Mouse (Mus musculus) limb, embryonic 10.5 days (tissue): Measurements from ENCODE around the gene Fgfr2. TPM values are rescaled to one million over a fixed set of nuclear protein-coding genes. Genes with fewer than 3 reads are reported as not detected.

ENCODE experiments used
- DNase-seq: peaks from one replicate; pipeline ENCODE4 v3.0.0-alpha.2; 2017; ENCODE audit warnings: low spot score
- H3K27ac ChIP-seq: fragments of 300-500 bp; sonication (generic); 2 replicates; pipeline ENCODE4 v1.5.1; 2016; ENCODE audit warnings: mild to moderate bottlenecking
- H3K27me3 ChIP-seq: fragments of 300-500 bp; sonication (generic); 2 replicates; pipeline ENCODE4 v1.6.1; 2016; ENCODE audit warnings: low read depth, mild to moderate bottlenecking; ENCODE audit not compliant: poor library complexity, severe bottlenecking
- H3K36me3 ChIP-seq: fragments of 300-500 bp; sonication (generic); 2 replicates; pipeline ENCODE4 v1.6.1; 2016; ENCODE audit warnings: mild to moderate bottlenecking, moderate library complexity
- H3K4me1 ChIP-seq: fragments of 300-500 bp; sonication (generic); 2 replicates; pipeline ENCODE4 v1.6.1; 2016
- H3K4me3 ChIP-seq: fragments of 300-500 bp; sonication (generic); 2 replicates; pipeline ENCODE4 v1.5.1; 2016; ENCODE audit warnings: mild to moderate bottlenecking, moderate library complexity
- H3K9me3 ChIP-seq: fragments of 300-500 bp; sonication (generic); replicated peaks from 2 replicates; pipeline ENCODE4 v1.6.1; 2016; ENCODE audit warnings: mild to moderate bottlenecking
- WGBS: fragments of 180-500 bp; shearing (Covaris S2); methylation state at CpG from one replicate; pipeline ENCODE4 v1.1.7; 2016; 5-methylcytosine and 5-hydroxymethylcytosine counted together
- polyA plus RNA-seq: library from polyadenylated mRNA; unstranded; fragments of >200 nt; fragmentation: Nextera tagmentation; extraction: Ambion mirVana; gene quantifications from 2 replicates; pipeline ENCODE4 v1.2.1, GENCODE M21; 2016

Gene Fgfr2
- polyA plus RNA-seq, 1 experiment from 2014 or later, result 64.4 TPM

- peaks cover 4% of the 10 kb centered on the region; the same call in 1 of the 2 replicates for H3K4me1 ChIP-seq
- H3K4me3 ChIP-seq, result no peak overlapping the region
- H3K27ac ChIP-seq, result no peak overlapping the region
- no peak for DNase-seq
- 46% methylated on average over 1 of the region's 1 CpGs for WGBS
- H3K9me3 ChIP-seq, result no peaks in the 10 kb centered on the region
- H3K36me3 ChIP-seq, result no peaks in the 10 kb centered on the region
- peaks cover 4% of the 10 kb centered on the region; the same call in 1 of the 2 replicates for H3K27me3 ChIP-seq
Measured at GRCm38 (mm10) chr7:130628601-130629000, 2494.5 kb downstream of the Fgfr2 start.

GRCm38 (mm10) chr7:130625361-130625760 lies 2497.8 kb downstream of the Fgfr2 start:
- Histone ChIP-seq H3K36me3 (no peaks in the 10 kb centered on the region), H3K9me3 (no peaks in the 10 kb centered on the region), H3K4me3 (no peak overlapping the region), H3K27ac (no peak overlapping the region), H3K4me1 (peaks cover 4% of the 10 kb centered on the region; the same call in 1 of the 2 replicates), H3K27me3 (peaks cover 9% of the 10 kb centered on the region; the same call in 1 of the 2 replicates)
- DNase-seq, result no peak
- WGBS, result 75% methylated on average over 7 of the region's 7 CpGs

- Histone ChIP-seq H3K27ac (no peak overlapping the region), H3K36me3 (no peaks in the 10 kb centered on the region), H3K4me1 (peaks cover 4% of the 10 kb centered on the region; the same call in 1 of the 2 replicates), H3K4me3 (no peak overlapping the region), H3K9me3 (no peaks in the 10 kb centered on the region), H3K27me3 (peaks cover 9% of the 10 kb centered on the region; the same call in 1 of the 2 replicates)
- 92% methylated on average over 9 of the region's 9 CpGs for WGBS
- DNase-seq, result no peak
Measured at GRCm38 (mm10) chr7:130624299-130624698, 2498.9 kb downstream of the Fgfr2 start.

GRCm38 (mm10) chr7:130622359-130622758 lies 2500.8 kb downstream of the Fgfr2 start:
- H3K27me3 ChIP-seq, result peaks cover 9% of the 10 kb centered on the region; the same call in 1 of the 2 replicates
- 81% methylated on average over 4 of the region's 4 CpGs for WGBS
- H3K36me3 ChIP-seq, result no peaks in the 10 kb centered on the region
- H3K27ac ChIP-seq, result no peak overlapping the region
- no peaks in the 10 kb centered on the region for H3K9me3 ChIP-seq
- H3K4me3 ChIP-seq, result no peak overlapping the region
- peaks cover 4% of the 10 kb centered on the region; the same call in 1 of the 2 replicates for H3K4me1 ChIP-seq
- no peak for DNase-seq

- H3K27ac ChIP-seq, result no peak overlapping the region
- WGBS, result 69% methylated on average over 3 of the region's 3 CpGs
- no peaks in the 10 kb centered on the region for H3K36me3 ChIP-seq
- H3K4me3 ChIP-seq, result no peak overlapping the region
- H3K9me3 ChIP-seq, result no peaks in the 10 kb centered on the region
- H3K27me3 ChIP-seq, result peaks cover 9% of the 10 kb centered on the region; the same call in 1 of the 2 replicates
- H3K4me1 ChIP-seq, result peaks cover 4% of the 10 kb centered on the region; the same call in 1 of the 2 replicates
- no peak for DNase-seq
Measured at GRCm38 (mm10) chr7:130621953-130622352, 2501.2 kb downstream of the Fgfr2 start.

- 90% methylated on average over 2 of the region's 2 CpGs for WGBS
- no peaks in the 10 kb centered on the region for H3K9me3 ChIP-seq
- no peak overlapping the region for H3K4me3 ChIP-seq
- H3K27ac ChIP-seq, result no peak overlapping the region
- H3K4me1 ChIP-seq, result peaks cover 4% of the 10 kb centered on the region; the same call in 1 of the 2 replicates
- no peak for DNase-seq
- H3K36me3 ChIP-seq, result no peaks in the 10 kb centered on the region
- peaks cover 5% of the 10 kb centered on the region; the same call in 1 of the 2 replicates for H3K27me3 ChIP-seq
Measured at GRCm38 (mm10) chr7:130621068-130621467, 2502.1 kb downstream of the Fgfr2 start.

- Histone ChIP-seq H3K4me3 (no peak overlapping the region), H3K27ac (no peak overlapping the region)
Measured at GRCm38 (mm10) chr7:130617591-130617990, 2505.6 kb downstream of the Fgfr2 start.

GRCm38 (mm10) chr7:130613973-130614372 lies 2509.2 kb downstream of the Fgfr2 start:
- no peak overlapping the region for H3K4me3 ChIP-seq
- no peak for DNase-seq
- peaks cover 10% of the 10 kb centered on the region for H3K27me3 ChIP-seq
- H3K27ac ChIP-seq, result no peak overlapping the region
- H3K4me1 ChIP-seq, result no peaks in the 10 kb centered on the region
- H3K36me3 ChIP-seq, result no peaks in the 10 kb centered on the region
- 62% methylated on average over 4 of the region's 4 CpGs for WGBS
- H3K9me3 ChIP-seq, result no peaks in the 10 kb centered on the region

More at GRCm38 (mm10) chr7:130617591-130617990, 2505.6 kb downstream of the Fgfr2 start:
- WGBS, result 91% methylated on average over 3 of the region's 3 CpGs
- DNase-seq, result no peak
- H3K36me3 ChIP-seq, result no peaks in the 10 kb centered on the region
- peaks cover 5% of the 10 kb centered on the region; the same call in 1 of the 2 replicates for H3K27me3 ChIP-seq
- no peaks in the 10 kb centered on the region for H3K9me3 ChIP-seq
- H3K4me1 ChIP-seq, result peaks cover 4% of the 10 kb centered on the region; the same call in 1 of the 2 replicates

- DNase-seq, result no peak
- WGBS, result 56% methylated on average over 4 of the region's 4 CpGs
Measured at GRCm38 (mm10) chr7:130606958-130607357, 2516.2 kb downstream of the Fgfr2 start.

GRCm38 (mm10) chr7:130605111-130605510 lies 2518.0 kb downstream of the Fgfr2 start:
- Histone ChIP-seq H3K4me1 (peaks cover 17% of the 10 kb centered on the region; the same call in 1 of the 2 replicates), H3K4me3 (no peak overlapping the region), H3K9me3 (no peaks in the 10 kb centered on the region), H3K27ac (no peak overlapping the region), H3K36me3 (no peaks in the 10 kb centered on the region), H3K27me3 (peaks cover 30% of the 10 kb centered on the region)
- no peak for DNase-seq
- WGBS, result 17% methylated on average over 6 of the region's 6 CpGs

More at GRCm38 (mm10) chr7:130606958-130607357, 2516.2 kb downstream of the Fgfr2 start:
- Histone ChIP-seq H3K9me3 (no peaks in the 10 kb centered on the region), H3K27ac (no peak overlapping the region), H3K4me1 (peaks cover 17% of the 10 kb centered on the region; the same call in 1 of the 2 replicates), H3K36me3 (no peaks in the 10 kb centered on the region), H3K4me3 (no peak overlapping the region), H3K27me3 (peaks cover 30% of the 10 kb centered on the region)

- no peak for DNase-seq
- 77% methylated on average over 2 of the region's 2 CpGs for WGBS
- Histone ChIP-seq H3K27me3 (peaks cover 27% of the 10 kb centered on the region), H3K36me3 (no peaks in the 10 kb centered on the region), H3K4me3 (no peak overlapping the region), H3K4me1 (peaks cover 17% of the 10 kb centered on the region; the same call in 1 of the 2 replicates), H3K9me3 (no peaks in the 10 kb centered on the region), H3K27ac (no peak overlapping the region)
Measured at GRCm38 (mm10) chr7:130604390-130604789, 2518.8 kb downstream of the Fgfr2 start.

GRCm38 (mm10) chr7:130603556-130603955 lies 2519.6 kb downstream of the Fgfr2 start:
- H3K4me3 ChIP-seq, result no peak overlapping the region
- H3K27me3 ChIP-seq, result peaks cover 24% of the 10 kb centered on the region
- no peaks in the 10 kb centered on the region for H3K9me3 ChIP-seq
- no peaks in the 10 kb centered on the region for H3K36me3 ChIP-seq
- H3K4me1 ChIP-seq, result peaks cover 17% of the 10 kb centered on the region; the same call in 1 of the 2 replicates
- no peak overlapping the region for H3K27ac ChIP-seq
- 90% methylated on average over 5 of the region's 5 CpGs for WGBS
- no peak for DNase-seq

- Histone ChIP-seq H3K4me3 (no peak overlapping the region), H3K36me3 (no peaks in the 10 kb centered on the region), H3K27me3 (peaks cover 22% of the 10 kb centered on the region; the same call in 1 of the 2 replicates), H3K9me3 (no peaks in the 10 kb centered on the region), H3K27ac (no peak overlapping the region), H3K4me1 (peaks cover 15% of the 10 kb centered on the region; the same call in 1 of the 2 replicates)
- WGBS, result 91% methylated on average over 1 of the region's 1 CpGs
- no peak for DNase-seq
Measured at GRCm38 (mm10) chr7:130602804-130603203, 2520.3 kb downstream of the Fgfr2 start.
